Mouse (Mus musculus): ENCODE results near the gene Mbtps2. TPM values are rescaled to one million over a fixed set of nuclear protein-coding genes. Genes with fewer than 3 reads are reported as not detected.

Gene Mbtps2
- polyA plus RNA-seq, 1 experiment from 2014 or later: 35.4 TPM

DNA sequence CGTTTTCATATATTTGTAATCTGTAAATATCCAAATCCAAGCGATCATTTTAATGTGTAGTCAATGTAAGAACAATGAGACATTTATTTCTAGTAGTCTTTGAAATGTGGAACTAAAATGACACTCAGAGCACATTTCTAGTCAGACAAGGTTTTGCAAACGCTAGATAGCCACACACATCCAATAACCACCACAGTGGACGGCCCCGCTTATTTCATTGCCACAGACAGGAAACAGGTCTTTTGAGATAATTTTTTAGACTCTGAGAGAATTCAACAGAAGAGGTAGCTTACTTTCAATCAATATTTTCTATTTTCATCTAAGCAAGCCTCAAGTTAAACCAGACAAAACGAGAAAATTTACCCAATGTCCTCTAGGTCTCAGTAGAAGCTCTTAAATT lies 2.6 kb downstream of the Mbtps2 start:
- WGBS: 86% methylated on average over 6 of the region's 6 CpGs
- H3K27ac ChIP-seq (replicated peaks): no peak overlapping the region
- peaks cover 10% of the 10 kb centered on the region for H3K4me1 ChIP-seq
- H3K9ac ChIP-seq (replicated peaks): no peak overlapping the region
- no peaks in the 10 kb centered on the region for H3K9me3 ChIP-seq
- H3K27me3 ChIP-seq: no peaks in the 10 kb centered on the region
- no peak for ATAC-seq (replicated peaks)
- H3K4me3 ChIP-seq: no peak overlapping the region
- no peaks in the 10 kb centered on the region for H3K36me3 ChIP-seq
- H3K4me2 ChIP-seq (replicated peaks): no peak overlapping the region

DNA sequence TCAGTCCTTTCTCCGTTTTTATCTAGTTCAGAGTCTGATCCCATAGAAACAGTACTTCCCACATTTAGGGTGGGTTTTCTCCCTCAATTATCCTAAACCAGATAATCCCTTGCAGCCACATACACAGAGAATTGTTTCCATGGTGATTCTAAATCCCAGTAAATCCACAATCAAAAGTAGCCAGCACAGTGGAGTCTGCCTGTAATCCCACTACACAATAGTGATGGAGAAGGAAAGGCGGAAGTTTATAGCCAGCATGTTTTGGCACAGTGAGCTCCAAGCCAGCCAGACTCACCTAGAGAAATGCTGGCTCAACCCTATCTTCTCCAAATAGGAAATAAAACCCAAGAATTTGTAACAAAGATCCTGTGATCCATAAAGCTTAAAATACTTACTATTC lies 3.9 kb downstream of the Mbtps2 start:
- Histone ChIP-seq H3K9ac (replicated peaks) (no peak overlapping the region), H3K27ac (replicated peaks) (no peak overlapping the region), H3K4me3 (no peak overlapping the region), H3K9me3 (no peaks in the 10 kb centered on the region), H3K4me2 (replicated peaks) (no peak overlapping the region), H3K36me3 (no peaks in the 10 kb centered on the region), H3K4me1 (peaks cover 10% of the 10 kb centered on the region), H3K27me3 (no peaks in the 10 kb centered on the region)
- 30% methylated on average over 2 of the region's 2 CpGs for WGBS
- ATAC-seq (replicated peaks): no peak

DNA sequence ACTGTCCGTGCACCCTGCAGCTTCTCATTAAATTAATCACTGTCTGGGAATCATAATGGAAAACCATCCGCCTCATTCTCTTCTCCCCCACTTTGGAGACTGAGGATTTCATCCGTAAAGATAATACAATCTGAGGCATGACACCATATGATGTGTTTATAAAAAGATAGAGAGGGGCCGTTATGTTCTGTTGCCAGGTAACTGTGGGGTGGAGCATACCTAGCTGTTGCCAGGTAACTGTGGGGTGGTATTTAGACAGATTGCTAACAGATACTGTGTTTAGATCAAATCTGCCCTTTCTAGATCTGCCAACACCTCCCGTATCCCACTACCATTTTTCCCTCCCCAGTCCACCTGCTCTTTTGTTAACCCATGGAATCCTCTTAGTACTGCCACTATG lies 11.5 kb downstream of the Mbtps2 start:
- no peaks in the 10 kb centered on the region for H3K4me1 ChIP-seq
- no peak overlapping the region for H3K4me2 ChIP-seq (replicated peaks)
- H3K27ac ChIP-seq (replicated peaks): peak overlapping the region; percentile 40
- H3K9ac ChIP-seq (replicated peaks): no peak overlapping the region
- 0 out of 2 replicates have a peak, but pooled peaks have one; percentile 53 for ATAC-seq (replicated peaks)
- no peaks in the 10 kb centered on the region for H3K9me3 ChIP-seq
- H3K27me3 ChIP-seq: no peaks in the 10 kb centered on the region
- no peak overlapping the region for H3K4me3 ChIP-seq
- 46% methylated on average over 5 of the region's 5 CpGs for WGBS
- H3K36me3 ChIP-seq: no peaks in the 10 kb centered on the region

DNA sequence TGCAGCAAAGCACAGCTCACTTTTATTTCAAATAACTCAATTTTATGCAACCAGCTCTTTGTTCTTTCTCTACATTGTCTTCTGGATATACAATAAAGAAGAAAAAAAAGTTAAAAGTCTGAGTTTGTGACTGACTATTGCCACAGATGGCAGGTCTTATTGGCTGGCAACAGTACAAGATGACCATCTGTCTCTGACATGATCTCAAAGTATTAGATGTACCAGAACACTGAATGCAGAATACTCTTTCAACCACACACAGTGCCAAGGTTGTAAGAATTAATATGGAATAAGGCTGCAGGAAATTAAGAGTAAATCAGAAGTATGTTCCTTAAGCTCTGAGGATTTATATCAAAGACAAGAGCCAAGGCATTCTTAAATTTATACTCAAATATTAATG lies 12.1 kb downstream of the Mbtps2 start:
- H3K4me2 ChIP-seq (replicated peaks): no peak overlapping the region
- no peak overlapping the region for H3K4me3 ChIP-seq
- 0 out of 2 replicates have a peak, but pooled peaks have one; percentile 68 for ATAC-seq (replicated peaks)
- no peak overlapping the region for H3K9ac ChIP-seq (replicated peaks)
- H3K27me3 ChIP-seq: no peaks in the 10 kb centered on the region
- no peaks in the 10 kb centered on the region for H3K9me3 ChIP-seq
- no peaks in the 10 kb centered on the region for H3K36me3 ChIP-seq
- no peaks in the 10 kb centered on the region for H3K4me1 ChIP-seq
- H3K27ac ChIP-seq (replicated peaks): peak overlapping the region; percentile 40; the same call in 1 of the 2 replicates

DNA sequence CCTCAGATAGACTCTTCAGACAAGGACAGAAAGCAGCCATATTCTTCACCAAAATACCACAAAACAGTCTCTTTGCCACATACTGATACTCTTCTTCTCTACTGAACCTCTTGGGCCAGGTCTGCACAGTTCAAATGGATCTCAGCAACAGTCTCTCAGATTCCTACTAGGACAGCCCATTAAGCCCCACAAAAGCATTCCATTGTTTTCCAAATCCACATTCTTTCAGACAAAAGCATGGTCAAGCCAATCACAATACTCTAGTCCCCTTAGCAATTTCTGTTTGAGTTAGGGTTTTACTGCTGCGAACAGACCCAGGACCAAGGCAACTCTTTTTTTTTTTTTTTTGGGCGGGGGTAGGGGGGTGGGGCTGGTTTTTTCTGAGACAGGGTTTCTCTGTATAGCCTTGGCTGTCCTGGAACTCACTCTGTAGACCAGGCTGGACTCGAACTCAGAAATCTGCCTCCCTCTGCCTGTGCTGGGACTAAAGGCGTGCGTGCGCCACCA lies 19.4 kb downstream of the Mbtps2 start:
- H3K27me3 ChIP-seq: no peaks in the 10 kb centered on the region
- no peak overlapping the region for H3K4me3 ChIP-seq
- no peak overlapping the region for H3K9ac ChIP-seq (replicated peaks)
- no peaks in the 10 kb centered on the region for H3K36me3 ChIP-seq
- no peak overlapping the region for H3K27ac ChIP-seq (replicated peaks)
- H3K9me3 ChIP-seq: no peaks in the 10 kb centered on the region
- no peak for ATAC-seq (replicated peaks)
- 71% methylated on average over 6 of the region's 6 CpGs for WGBS
- no peak overlapping the region for H3K4me2 ChIP-seq (replicated peaks)
- no peaks in the 10 kb centered on the region for H3K4me1 ChIP-seq

DNA sequence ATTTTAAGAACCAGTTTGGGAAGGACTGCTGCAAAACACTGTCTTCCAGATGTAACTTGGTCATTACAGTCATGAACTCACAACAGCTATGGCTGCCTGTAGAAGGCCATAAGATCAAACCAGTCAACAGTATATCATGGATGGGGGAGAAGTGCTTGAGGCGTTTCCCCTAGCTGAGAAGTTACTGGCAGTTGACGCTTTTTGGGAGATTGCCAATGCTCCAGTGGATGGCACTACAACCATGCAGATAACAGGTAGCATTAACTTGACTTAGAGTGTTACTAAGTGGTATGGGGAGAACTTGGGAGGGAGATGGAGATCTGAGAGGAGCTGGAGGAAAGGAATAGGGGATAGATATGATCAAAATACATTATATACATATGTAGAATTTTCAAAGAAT lies 23.8 kb downstream of the Mbtps2 start:
- Histone ChIP-seq H3K9ac (replicated peaks) (no peak overlapping the region), H3K27me3 (no peaks in the 10 kb centered on the region), H3K9me3 (no peaks in the 10 kb centered on the region), H3K4me1 (no peaks in the 10 kb centered on the region), H3K4me2 (replicated peaks) (no peak overlapping the region), H3K27ac (replicated peaks) (no peak overlapping the region), H3K4me3 (no peak overlapping the region), H3K36me3 (no peaks in the 10 kb centered on the region)
- 81% methylated on average over 2 of the region's 2 CpGs for WGBS
- no peak for ATAC-seq (replicated peaks)

DNA sequence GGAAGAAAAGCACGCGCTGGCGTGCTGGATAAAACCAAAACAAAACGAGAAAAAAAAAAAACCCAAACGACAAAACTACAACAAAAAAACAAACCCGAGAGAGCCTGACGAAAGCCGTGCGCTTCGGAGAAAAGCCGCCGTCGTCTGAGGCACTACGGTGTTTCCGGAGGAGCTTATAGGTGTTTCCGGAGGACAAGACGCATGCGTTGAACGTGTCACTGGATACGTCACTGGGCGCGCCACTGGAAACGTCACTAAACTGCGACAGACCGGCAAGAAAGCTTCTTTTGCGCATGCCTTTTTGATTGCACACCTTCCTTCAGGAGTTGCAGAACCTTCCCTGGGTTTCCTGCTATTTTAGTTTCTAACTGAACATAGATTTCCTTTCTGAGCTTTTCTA lies 29.7 kb downstream of the Mbtps2 start, which contains the start of gene Yy2:
Yy2 (minus strand) TSS at position 146 of the 400 bp plus-strand sequence.
- Histone ChIP-seq H3K27ac (replicated peaks) (no peak within 1 kb of the TSS), H3K27me3 (no peaks in the 10 kb centered on the region), H3K4me1 (no peaks in the 10 kb centered on the region), H3K9ac (replicated peaks) (no peak within 1 kb of the TSS), H3K4me2 (replicated peaks) (no peak within 1 kb of the TSS), H3K36me3 (no peaks in the 10 kb centered on the region; the same call in 1 of the 2 replicates), H3K4me3 (no peak within 1 kb of the TSS), H3K9me3 (no peaks in the 10 kb centered on the region)
- WGBS: 85% methylated on average over 26 of the region's 26 CpGs
- ATAC-seq (replicated peaks): no peak

DNA sequence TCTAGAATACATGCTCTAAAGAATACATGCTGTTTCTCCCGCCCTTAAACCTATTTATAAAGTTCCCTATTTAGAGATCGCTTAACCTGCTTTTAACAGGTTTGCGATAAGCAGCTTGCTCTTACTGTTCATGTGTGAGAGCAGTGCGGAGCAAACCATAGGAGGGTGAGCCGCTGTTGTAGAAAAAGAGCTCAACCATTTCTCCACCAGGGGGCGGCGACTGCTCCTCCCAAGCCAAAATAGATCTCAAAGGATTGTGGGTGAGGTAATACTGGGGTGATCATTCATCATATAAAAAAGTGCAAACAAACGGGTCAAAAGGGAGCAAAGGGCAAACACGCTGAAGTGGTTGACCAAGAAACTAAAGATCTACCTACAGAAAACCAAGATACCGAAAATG lies 34.7 kb downstream of the Mbtps2 start:
- no peaks in the 10 kb centered on the region for H3K4me1 ChIP-seq
- no peak overlapping the region for H3K27ac ChIP-seq (replicated peaks)
- no peak overlapping the region for H3K9ac ChIP-seq (replicated peaks)
- H3K27me3 ChIP-seq: no peaks in the 10 kb centered on the region
- no peaks in the 10 kb centered on the region; the same call in 1 of the 2 replicates for H3K36me3 ChIP-seq
- H3K4me3 ChIP-seq: no peak overlapping the region
- no peaks in the 10 kb centered on the region for H3K9me3 ChIP-seq
- H3K4me2 ChIP-seq (replicated peaks): no peak overlapping the region
- 84% methylated on average over 10 of the region's 10 CpGs for WGBS
- no peak for ATAC-seq (replicated peaks)

DNA sequence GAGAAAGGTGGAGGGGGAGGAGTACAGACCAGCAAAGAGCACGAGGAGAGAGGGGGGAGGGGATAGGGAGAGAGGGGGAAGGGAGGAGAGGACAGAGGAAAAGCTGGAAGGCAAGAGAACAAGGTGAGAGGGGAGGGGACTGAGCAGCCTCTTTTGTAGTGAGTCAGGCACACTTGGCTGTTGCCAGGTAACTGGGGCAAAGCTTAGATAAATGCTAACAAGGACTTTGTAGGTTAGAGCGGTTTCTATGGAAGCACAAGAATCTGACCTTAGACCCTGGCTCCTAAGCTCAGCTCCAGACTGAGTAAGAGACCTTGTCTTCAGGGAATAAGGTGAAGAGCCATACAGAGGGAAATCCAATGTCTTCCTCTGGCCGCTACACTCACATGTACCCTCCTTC lies 51.4 kb downstream of the Mbtps2 start:
- Histone ChIP-seq H3K27ac (replicated peaks) (no peak overlapping the region), H3K4me3 (no peak overlapping the region), H3K4me1 (no peaks in the 10 kb centered on the region), H3K27me3 (no peaks in the 10 kb centered on the region), H3K9me3 (no peaks in the 10 kb centered on the region), H3K36me3 (no peaks in the 10 kb centered on the region; the same call in 1 of the 2 replicates), H3K9ac (replicated peaks) (no peak overlapping the region), H3K4me2 (replicated peaks) (no peak overlapping the region)
- peak; percentile 38; the same call in 1 of the 2 replicates for ATAC-seq (replicated peaks)
- 17% methylated on average over 3 of the region's 3 CpGs for WGBS

DNA sequence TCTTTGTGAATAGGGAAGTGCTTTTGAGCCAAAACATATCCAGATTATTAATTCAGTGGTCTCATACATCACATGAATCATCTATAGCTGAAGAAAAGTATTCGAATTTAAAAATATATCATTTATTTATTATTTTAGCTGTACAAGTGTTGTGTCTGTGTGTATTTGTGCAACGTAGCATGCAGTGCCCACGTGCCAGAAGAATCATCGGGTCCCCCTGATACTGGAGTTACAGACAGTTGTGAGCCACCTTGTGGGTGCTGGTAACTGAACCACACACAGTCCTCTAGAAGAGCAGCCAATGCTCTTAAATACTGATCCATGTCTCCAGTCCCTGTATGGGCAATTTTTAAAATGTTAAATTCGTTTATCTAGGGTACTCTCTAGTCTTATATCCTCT lies 92.1 kb downstream of the Mbtps2 start:
- WGBS: 72% methylated on average over 5 of the region's 5 CpGs
- Histone ChIP-seq H3K9me3 (no peaks in the 10 kb centered on the region), H3K4me2 (replicated peaks) (no peak overlapping the region), H3K27me3 (no peaks in the 10 kb centered on the region), H3K4me1 (no peaks in the 10 kb centered on the region), H3K27ac (replicated peaks) (no peak overlapping the region), H3K36me3 (no peaks in the 10 kb centered on the region), H3K4me3 (no peak overlapping the region), H3K9ac (replicated peaks) (no peak overlapping the region)
- ATAC-seq (replicated peaks): no peak

DNA sequence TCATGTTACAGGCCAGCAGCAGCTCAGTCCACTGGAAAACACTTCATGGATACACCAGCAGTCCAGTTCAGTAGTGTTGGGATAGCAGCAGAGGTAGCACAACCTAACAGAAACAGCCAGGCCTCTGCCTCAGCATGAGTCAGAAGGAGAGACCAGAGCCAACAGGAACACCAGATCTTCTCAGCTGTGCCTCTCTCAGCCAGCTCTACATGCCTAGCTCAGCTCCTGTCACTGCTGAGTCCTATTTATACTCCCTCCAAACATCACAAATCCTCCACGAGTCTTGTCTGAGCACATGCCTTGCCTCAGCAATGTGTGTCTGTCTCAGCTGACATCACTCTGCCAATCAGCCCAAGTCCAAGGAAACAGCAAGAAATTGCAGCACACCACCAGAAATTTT lies 94.0 kb downstream of the Mbtps2 start:
- ATAC-seq (replicated peaks): no peak
- Histone ChIP-seq H3K36me3 (no peaks in the 10 kb centered on the region), H3K27me3 (no peaks in the 10 kb centered on the region), H3K4me2 (replicated peaks) (no peak overlapping the region), H3K9me3 (no peaks in the 10 kb centered on the region), H3K9ac (replicated peaks) (no peak overlapping the region), H3K4me1 (no peaks in the 10 kb centered on the region), H3K27ac (replicated peaks) (no peak overlapping the region), H3K4me3 (no peak overlapping the region)
- 79% methylated on average over 1 of the region's 1 CpGs for WGBS

DNA sequence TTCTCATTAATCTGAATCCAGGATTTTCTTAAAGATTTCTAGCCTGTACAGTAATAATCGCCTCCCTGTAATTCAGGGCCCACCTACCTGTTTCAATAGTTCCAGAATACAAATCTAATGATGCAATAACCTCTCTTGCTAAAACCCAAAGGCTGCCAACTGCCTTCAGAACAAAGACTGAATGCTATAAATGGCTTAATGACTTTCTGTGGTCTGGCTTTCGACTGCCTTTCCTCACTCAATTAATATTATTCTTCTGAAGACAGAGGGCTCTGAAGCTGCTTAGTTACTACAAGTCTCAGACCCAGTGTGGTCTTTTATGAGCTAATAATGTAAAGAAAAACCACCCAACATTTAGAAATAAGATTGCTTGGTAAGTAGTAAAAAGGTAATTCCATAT lies 96.6 kb downstream of the Mbtps2 start:
- no peaks in the 10 kb centered on the region for H3K4me1 ChIP-seq
- ATAC-seq (replicated peaks): no peak
- no peaks in the 10 kb centered on the region for H3K36me3 ChIP-seq
- no peak overlapping the region for H3K27ac ChIP-seq (replicated peaks)
- H3K27me3 ChIP-seq: no peaks in the 10 kb centered on the region
- no peak overlapping the region for H3K4me2 ChIP-seq (replicated peaks)
- no peaks in the 10 kb centered on the region for H3K9me3 ChIP-seq
- H3K4me3 ChIP-seq: no peak overlapping the region
- no peak overlapping the region for H3K9ac ChIP-seq (replicated peaks)
- WGBS: 61% methylated on average over 2 of the region's 2 CpGs

DNA sequence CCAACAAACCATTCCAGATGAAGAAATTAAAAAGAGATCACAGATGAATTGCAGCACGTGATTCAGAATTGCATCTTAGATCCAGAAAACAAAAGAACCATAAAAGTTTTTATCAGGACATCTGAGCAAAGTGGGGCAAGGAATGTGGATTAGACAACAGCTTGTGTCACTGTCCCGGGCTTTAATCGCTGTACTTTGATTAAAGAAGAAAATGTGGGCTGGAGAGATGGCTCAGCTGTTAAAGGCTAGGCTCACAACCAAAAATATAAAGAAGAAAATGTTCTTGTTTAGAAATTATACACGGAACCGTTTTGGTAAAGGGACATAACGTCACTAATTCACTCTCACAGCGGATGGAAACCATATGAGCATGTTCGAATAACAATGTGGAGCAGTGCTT lies 98.5 kb downstream of the Mbtps2 start:
- no peak for ATAC-seq (replicated peaks)
- 85% methylated on average over 8 of the region's 8 CpGs for WGBS
- no peaks in the 10 kb centered on the region for H3K36me3 ChIP-seq
- H3K27ac ChIP-seq (replicated peaks): no peak overlapping the region
- H3K4me2 ChIP-seq (replicated peaks): no peak overlapping the region
- H3K9me3 ChIP-seq: no peaks in the 10 kb centered on the region
- H3K4me1 ChIP-seq: no peaks in the 10 kb centered on the region
- no peak overlapping the region for H3K9ac ChIP-seq (replicated peaks)
- H3K4me3 ChIP-seq: no peak overlapping the region
- no peaks in the 10 kb centered on the region for H3K27me3 ChIP-seq
